Mouse (Mus musculus): ENCODE results near the gene Nacc2.

Nacc2 gene

DNA sequence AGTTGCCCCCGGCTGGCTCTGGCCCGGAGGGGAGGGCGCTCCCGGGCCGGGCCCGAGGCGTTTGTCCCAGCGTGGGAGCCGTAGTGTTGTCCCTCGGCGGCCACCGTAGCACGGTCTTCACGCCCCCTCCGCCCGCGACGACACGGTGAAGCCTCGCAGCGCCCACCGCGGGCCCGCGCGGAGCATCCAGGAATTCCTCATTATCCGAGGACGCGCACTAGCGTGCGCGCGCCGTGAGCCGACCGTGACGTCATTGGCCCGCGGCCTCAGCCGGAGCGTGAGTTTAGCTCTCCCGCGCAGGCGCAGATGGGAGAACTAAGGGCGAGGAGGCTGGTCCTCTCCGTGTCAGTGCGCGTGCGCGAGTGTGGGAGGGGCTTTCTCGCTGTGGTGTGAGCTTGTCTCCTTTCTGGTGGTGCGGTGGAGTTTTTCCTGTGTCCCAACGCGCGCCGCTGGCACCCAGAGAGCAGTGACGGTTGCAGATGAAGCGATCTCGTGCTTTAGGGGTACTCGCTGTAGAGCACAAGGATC is 17.3 kb upstream of the Nacc2 start:
- in situ Hi-C loops (cut with MboI; ENCODE audit: low sequenced_read_pairs) = loop anchor here (5.0 kb wide), 1 partner anchor 88 kb away; no protein-coding TSS in a partner anchor

DNA sequence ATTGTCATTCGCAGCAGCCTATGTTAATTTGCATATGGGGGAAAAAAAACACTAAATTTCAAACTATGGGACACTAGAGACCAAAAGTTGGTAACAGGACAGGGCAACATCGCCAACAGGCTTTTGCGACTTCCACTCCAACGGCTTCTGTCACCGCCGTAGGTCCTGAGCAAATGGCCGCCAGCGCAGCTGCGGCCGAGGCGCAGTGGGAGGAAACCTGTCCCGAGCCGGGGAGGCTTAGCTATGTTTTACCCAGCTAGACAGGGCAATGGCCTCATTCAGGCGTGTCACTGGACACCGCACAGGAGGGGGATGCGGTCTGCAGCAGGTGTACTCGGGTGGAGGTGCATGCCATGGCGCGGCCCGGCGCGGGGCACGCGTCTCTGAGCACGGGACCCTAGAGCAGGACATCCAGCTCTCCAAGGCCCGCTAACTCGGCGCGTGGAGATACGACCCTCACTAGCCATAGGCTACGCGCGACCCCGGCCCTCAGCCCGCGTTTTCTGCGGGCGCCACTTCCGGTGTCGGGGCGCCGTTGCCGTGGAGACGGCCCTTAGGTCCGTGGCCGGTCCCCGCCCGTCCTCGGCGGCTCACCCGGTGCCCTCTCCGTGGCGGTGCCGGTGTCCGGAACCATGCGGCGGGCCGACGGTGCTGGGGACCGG is 16.7 kb upstream of the Nacc2 start:
- in situ Hi-C loops (cut with MboI; ENCODE audit: low sequenced_read_pairs) = loop anchor here (5.0 kb wide), 1 partner anchor 87 kb away; no protein-coding TSS in a partner anchor

DNA sequence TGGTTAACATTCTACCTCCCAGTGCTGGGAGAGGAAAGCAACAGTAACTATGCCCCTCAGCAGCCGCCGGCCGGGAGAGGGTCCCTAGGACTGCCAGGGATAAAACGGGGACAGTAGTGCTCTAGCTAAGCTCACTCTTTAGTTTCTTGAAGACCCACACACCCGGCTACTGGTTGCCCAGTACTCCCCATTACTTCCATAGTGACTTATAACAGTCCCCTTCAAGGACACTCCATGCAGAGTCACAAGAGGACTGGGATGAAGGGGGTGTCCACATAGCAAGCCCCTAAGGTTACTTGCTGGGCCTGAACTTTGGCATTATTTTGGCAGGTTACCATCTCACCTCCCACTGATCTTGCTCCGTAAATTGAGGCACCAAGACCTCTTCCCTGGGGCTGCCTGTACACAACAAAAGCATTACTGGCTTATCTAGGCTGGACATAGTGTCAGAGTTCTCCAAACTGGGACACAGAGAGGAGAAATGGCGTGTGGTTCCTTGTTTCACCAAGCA is 16.1 kb upstream of the Nacc2 start:
- in situ Hi-C loops (cut with MboI; ENCODE audit: low sequenced_read_pairs) = no loop called here

DNA sequence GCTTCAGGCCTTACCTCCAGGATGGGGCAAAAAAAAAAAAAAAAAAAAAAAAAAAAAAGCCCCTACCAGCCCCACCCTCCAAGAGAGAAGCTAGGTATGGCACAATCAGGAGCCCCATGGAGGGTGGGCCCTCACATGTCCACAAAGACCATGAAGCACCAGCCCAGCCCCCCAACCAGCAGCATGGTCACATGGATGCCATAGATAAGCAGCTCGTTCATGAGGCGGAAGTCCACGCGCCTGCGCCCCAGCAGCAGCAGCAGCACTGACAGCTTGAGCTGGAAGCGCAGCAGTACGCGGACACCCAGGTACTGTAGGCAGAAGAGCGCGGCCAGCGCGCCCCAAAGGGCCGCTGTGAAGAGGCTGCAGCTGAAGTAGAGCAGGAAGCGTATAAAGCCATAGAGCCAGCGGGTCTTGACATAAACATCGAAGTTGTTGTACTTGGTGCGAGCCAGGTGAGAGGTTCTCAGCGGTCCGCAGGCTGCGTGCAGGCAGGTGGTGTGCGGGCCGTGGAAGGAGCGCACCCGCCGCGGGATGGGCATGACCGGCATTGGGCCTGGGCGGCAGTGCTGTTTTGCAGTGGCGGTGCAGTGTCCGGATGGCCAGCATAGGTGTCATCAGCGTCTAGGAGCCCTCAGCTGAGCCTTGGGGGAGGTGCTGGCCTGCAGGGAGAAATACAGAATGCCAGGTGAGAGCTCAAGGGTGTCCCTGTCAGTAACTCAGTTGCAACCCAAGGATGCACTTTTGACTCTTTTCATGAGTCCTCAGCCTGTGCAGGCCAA is 15.4 kb upstream of the Nacc2 start:
- in situ Hi-C loops (cut with MboI; ENCODE audit: low sequenced_read_pairs) = no loop called here

DNA sequence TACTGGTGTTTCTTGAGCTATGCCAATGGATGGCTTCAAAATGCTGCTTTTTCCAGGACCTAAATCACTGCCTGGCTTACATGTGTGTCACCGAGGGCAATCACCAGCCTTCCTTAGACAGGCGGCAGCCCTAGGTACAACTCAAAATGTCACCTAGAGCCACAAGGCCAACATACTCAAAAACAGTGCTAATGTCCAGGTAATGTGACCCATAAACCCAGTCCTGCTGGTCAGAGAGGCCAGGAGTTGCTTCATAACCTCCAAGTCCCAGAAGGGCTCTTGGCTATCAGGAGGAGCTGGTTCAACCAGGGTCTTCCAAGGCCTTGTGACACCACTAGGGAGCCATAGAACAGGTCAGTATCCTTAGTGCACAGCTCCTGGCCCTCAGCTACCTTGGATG is 11.6 kb upstream of the Nacc2 start:
- in situ Hi-C loops (cut with MboI; ENCODE audit: low sequenced_read_pairs) = no loop called here

DNA sequence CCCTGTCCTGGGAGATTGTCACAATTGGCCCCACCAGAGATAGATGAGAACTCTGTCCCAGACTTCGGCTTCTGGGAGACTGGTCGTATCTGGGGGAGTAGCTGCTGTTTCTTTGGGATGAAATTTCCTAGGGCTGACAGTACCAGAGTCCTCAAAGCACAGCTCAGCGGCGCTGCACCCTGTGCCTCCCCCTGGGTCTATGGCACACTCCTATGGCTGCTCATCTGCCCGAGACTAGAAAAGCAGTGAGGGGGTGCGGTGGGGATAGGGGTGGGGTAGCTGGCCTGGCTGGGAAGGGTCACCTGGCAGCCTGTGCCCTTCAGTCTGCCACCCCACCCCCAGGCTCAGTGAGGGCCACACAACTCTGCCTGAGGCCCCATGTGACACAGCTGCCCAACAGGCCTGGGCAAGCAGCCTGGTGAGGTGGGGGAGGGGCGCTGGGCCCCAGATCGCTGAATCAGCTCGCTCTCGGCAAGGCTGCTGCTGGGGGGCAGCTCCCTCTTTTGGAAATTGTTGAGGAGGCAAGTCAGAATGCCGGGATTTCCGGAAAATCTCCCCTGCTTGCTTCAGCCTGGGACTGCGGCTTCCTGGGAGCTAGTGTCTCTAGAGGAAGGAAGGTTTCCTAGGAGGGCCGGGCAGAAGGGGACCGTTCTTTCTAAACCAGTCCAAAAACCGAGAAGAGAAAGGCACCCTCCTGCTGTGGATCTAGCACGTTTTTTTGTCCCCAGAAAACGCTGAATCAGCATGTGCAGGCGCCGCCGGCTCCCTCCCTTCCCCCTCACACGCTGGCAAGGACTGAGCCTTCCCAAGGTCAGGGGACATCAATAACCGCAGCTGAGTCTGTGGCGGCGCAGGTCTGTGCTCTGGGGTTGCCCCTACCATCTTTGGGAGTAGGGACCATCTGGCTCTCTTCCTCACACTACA is 9.9 kb upstream of the Nacc2 start:
- in situ Hi-C loops (cut with MboI; ENCODE audit: low sequenced_read_pairs) = no loop called here

DNA sequence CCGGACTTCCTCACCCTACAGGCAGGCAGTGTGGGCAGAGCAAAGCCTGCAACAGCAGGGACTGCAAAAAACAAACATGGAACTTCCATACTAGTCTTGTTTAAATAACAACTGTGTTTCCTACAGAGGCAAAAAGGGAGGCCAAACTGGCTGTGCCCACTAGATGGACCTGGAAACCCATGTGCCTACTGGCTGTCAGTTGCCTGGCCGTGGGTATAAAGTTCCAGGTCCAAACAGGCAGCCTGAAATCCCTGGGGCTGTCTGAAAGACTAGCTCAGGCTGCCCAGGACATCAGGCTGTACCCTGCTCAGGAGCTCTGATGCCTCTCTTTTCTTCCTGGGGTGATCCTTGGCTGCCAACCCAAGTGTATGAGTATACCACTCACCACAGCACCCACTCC is 8.3 kb upstream of the Nacc2 start:
- in situ Hi-C loops (cut with MboI; ENCODE audit: low sequenced_read_pairs) = no loop called here

DNA sequence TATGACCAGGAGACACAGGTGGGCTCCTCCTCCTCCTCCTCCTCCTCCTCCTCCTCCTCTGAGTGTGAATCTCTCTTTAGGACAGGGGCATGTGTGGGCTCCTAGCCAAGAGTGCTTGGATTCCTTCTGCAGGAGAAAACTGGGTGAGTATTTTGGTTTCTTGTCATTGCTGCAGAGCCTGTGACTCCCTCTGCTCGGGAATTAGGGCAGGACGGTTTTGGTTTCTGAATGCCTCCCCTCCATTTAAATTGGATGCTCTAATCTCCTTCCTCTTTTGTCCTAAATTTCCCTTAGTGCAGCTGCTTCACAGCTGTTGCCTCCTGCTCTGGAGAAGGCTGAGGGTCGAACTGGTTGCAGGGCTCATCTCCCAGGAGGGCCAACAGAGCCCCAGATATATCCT is 6.9 kb upstream of the Nacc2 start:
- in situ Hi-C loops (cut with MboI; ENCODE audit: low sequenced_read_pairs) = no loop called here

DNA sequence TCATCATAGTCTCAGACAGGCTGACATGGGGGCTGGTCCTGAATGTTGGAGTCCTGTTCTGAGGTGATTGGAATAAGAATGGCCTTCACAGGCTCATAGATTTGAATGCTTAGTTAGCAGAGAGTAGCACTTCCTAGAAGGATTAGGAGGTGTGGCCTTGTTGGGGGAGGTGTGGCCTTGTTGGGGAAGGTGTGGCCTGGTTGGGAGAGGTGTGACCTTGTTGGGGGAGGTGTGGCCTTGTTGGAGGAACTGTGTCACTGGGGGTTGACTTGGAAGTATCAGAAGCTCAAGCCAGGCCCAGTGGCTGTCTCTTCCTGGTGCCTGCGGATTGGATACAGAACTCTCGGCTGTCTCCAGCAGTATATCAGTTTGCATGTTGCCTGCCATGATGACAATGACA is 6.3 kb upstream of the Nacc2 start:
- in situ Hi-C loops (cut with MboI; ENCODE audit: low sequenced_read_pairs) = no loop called here

DNA sequence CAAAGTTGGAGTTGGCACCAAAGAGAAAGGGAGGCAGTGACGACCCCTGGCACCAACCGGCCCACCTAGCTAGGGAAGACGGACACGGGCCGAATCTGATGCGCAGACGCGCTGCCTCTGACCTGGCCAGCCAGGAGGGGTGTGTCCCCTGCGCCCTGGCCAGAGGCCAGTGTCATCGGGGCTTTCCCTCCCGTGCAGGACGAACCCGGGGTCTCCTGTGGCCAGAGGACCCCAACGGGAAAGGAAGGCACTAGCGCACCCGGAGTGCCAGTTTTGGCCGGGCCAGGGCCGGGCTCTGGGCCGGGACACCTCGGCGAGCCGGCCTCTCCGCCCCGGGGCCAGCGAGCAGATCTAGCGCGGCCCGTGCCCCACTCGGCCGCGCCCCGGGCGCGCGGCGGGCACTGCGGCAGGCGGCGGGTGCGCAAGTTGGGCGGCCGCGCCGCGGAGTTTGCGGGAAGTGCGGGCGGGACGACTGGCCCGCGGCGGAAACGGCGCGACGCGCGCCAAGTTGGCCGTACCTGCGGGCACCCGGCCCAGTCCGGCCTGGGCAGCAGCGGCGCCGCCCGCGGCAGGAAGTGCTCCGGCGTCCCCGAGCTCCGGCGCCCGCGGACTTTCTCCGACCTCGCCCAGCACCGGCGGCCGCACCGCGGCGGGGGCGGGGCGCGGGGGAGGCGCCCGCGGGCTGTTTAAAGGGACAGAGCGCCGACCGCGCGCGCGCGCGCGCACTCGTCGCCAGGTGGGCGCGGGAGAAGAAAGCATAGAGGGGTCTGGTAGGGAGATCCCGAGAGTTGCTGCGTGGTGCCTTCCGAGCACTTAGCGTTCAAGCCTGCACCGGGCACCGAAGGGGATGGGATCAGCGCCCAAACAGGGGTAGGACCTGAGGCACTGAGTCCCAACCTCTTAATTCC is 595 bp downstream of the Nacc2 start:
- in situ Hi-C loops (cut with MboI; ENCODE audit: low sequenced_read_pairs) = no loop called here

DNA sequence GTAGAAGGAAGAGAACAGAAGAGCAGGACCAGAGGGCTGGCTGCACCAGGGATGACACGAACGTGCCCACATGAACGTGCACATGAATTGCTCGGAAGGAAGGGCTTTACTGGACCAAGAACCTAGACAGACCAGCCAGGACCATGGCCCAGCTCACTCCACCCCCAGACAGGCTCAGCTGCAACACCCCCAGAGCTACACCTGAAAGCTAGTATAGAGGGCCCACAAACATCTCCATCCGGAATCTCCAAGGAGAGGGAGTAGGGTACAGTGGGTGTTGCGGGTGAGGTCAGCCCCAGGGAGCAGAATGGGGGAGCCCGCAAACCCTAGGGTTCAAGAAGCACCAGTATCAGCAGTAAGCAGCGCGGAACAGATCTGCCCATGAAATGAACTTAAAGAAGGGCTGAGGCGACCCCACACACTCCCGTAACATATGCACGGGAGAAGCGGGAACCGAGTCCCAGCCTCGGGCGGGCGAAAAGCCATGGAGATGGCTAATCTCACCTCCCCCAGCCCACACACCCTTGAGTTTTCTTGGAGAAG is 1.4 kb downstream of the Nacc2 start:
- in situ Hi-C loops (cut with MboI; ENCODE audit: low sequenced_read_pairs) = no loop called here

DNA sequence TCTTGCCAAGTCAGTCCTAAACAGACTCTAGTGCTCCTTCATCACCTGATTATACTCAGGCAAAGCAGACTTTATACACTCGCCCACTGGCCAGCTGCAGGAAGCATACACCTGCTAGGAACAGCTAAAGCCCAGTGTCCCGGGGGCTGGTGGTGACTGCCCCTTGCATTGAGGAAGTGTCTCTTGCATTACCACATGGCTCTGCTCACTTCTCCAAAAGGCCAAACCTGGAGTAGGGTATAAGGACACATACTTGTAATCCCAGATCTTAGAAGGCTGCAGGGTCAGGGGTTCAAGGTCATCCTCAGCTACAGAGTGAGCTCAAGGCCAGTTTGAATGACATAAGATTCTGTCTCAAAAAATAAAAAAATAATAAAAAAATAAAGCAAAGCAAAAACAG is 3.4 kb downstream of the Nacc2 start:
- in situ Hi-C loops (cut with MboI; ENCODE audit: low sequenced_read_pairs) = no loop called here

DNA sequence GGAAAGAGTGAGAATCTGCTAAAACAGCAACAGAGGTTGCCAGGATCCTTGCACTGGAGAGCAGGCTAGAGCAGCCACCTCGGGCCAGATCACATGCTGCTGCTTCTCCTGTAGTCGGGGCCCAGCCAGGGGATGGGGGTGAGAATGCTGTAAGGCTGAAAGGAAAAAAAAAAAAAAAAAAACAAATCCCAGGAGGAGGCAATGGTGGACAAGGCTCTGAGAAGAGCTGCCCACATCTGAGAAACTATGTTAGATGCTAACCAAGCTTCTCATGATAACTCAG is 3.8 kb downstream of the Nacc2 start:
- in situ Hi-C loops (cut with MboI; ENCODE audit: low sequenced_read_pairs) = no loop called here

DNA sequence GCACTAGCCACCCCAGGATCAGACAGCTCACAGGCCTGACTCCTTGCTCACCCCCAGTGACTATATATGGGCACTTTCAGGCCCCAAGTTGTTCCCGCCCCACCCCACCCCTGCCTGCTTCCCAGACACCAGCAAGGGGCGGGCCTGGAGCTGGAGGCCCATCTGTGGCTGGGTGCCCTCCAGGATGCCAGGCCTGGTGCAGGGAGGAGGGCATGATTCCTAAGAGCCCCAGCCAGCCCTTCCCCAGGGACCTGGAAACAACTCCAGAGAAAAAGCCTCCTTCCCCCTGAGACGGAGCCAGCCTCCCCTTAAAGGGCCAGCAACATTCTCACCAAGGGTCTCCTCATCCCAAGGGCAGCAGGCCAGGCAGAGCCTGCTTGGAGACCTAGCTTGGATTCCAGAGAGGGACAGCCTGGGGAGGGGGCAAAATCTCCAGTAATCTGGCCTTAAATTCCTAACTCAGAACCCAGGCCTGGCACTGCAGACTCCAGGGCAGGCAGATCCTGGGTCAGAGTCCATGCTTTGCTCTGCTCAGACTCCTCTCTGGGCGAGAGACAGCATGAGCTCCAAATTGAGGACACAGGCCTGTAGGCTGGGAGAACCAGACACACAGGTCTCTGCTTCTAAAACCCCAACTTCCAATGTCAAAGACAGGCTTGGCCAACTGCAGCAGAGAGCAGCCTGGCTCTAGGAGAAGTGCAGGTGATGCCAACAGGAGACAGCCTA is 4.3 kb downstream of the Nacc2 start:
- in situ Hi-C loops (cut with MboI; ENCODE audit: low sequenced_read_pairs) = no loop called here

DNA sequence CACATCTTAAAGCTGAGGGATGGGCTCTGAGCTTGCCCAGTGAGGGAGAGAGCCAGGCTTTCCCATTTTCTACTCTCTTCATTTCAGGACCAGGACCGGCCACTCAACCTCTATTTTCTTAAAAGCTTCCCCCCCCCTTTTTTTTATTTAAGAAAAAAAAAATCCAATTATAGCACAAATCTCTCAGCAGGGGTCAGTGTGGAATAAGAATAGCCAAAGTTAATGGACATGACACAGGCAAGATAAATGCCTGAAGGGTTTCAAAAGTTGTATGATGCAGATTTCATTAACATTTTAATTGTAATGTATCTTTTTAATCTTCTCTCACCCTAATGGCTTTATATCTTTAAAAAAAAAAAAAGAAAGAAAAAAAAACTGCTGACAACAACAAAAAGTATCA is 5.4 kb downstream of the Nacc2 start:
- in situ Hi-C loops (cut with MboI; ENCODE audit: low sequenced_read_pairs) = no loop called here

DNA sequence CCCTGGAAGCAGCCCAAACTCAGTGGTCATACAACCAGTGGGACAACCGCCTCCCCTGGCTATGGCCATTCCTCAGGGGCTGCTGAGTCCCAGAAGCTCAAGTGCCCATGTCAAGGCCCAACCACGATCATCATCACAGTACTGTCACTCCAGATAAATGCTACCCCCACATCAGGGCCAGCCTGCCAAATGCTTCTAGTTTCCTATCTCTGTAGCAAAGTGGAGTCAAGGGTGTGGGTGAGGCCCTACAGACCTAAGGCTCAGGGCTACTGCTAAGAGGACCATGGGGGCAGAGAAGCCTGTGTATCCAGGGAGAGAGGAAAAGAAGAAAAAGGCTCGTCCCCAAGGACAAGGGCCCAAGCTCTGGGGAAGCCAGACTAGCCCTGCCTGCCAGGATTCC is 6.5 kb downstream of the Nacc2 start:
- in situ Hi-C loops (cut with MboI; ENCODE audit: low sequenced_read_pairs) = no loop called here

DNA sequence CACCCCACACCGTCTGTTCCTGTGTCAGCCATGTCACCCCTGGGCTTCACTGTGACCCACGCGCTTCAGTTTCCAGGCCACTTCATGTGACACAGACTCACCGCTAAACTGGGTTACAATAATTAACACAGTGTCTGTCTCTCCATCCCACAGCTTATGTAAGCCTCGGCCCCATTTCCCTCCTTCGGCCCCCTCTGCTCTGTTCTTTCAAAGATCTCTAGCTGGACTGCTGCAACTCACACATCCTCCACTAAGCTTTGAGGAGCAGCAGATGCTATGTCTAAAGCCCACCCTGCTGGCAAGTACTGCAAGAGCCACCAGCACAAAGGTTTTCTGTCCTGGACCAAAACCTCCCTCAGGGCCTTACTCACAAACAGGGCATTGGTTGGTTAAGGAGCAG is 7.8 kb downstream of the Nacc2 start:
- in situ Hi-C loops (cut with MboI; ENCODE audit: low sequenced_read_pairs) = no loop called here

DNA sequence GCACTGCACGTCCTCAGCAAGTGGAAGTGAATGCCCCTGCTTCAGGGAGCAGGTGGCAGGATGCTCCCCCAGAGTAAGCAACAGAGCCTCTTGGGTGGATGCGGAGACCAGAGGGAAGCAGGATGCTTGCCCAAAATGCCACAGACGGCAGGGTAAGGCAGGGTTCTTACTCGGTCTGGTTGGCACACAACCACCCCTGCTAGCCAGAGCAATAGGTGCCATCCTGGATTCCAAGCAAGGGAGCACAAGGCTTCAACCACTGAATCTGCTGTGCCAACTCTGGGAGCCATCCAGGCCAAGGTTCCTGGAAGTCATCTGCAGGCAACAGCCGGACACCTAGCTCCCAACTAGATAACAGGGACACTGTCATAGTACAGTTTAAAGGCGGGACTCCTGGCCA is 14.8 kb downstream of the Nacc2 start:
- in situ Hi-C loops (cut with MboI; ENCODE audit: low sequenced_read_pairs) = no loop called here

DNA sequence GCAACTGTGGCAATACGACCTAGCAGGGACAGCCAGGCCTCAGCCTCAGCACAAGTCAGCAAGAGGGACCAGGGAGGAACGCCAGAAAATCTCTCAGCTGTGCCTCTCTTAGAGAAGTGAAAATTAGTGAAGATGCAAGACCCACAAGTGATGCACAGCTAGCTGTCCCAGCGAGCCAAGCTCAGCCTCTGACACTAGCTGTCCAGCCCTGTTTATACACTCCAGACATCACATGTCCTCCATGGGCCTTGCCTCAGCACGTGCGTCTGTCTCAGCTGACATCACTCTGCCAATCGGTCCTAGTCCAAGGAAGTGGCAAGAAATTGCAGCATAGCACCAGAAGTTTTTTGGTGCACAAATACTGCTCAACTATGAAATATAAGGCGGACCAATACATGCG is 16.0 kb downstream of the Nacc2 start:
- in situ Hi-C loops (cut with MboI; ENCODE audit: low sequenced_read_pairs) = no loop called here

All from CH12F3 (cell line).